Mouse (Mus musculus): ENCODE measurements around the gene Ccdc153. TPM values are rescaled to one million over a fixed set of nuclear protein-coding genes. Genes with fewer than 3 reads are reported as not detected.

The Ccdc153 gene
- polyA plus RNA-seq, 1 experiment = 13.0 TPM

- H3K4me1 ChIP-seq (replicated peaks; ENCODE audit: control insufficient read depth, insufficient read depth, low read length) = peaks cover 5% of the 10 kb centered on the region
- H3K27me3 ChIP-seq (ENCODE audit: control insufficient read depth, insufficient read depth, low read length) = no peaks in the 10 kb centered on the region
- no peak overlapping the region for H3K27ac ChIP-seq (ENCODE audit: control insufficient read depth, insufficient read depth, low read length)
- no peak for DNase-seq
- H3K4me3 ChIP-seq (ENCODE audit: control insufficient read depth, insufficient read depth, low read length) = no peak overlapping the region
- peaks cover 50% of the 10 kb centered on the region for H3K36me3 ChIP-seq (ENCODE audit: control insufficient read depth, insufficient read depth, low read length)
- TF ChIP-seq POLR2A (IDR thresholded peaks at IDR 0.05; ENCODE audit: control insufficient read depth, extremely low read depth, insufficient read depth, low read length, poor library complexity) = no peak
- TF ChIP-seq CTCF (IDR thresholded peaks at IDR 0.05; ENCODE audit: borderline replicate concordance, control insufficient read depth, extremely low read depth, insufficient read depth, low read length, poor library complexity) = no peak
Measured at GRCm38 (mm10) chr9:44199580-44199979, 40.9 kb upstream of the Ccdc153 start.

- no peak for TF ChIP-seq CTCF (IDR thresholded peaks at IDR 0.05; ENCODE audit: borderline replicate concordance, control insufficient read depth, extremely low read depth, insufficient read depth, low read length, poor library complexity)
- TF ChIP-seq POLR2A (IDR thresholded peaks at IDR 0.05; ENCODE audit: control insufficient read depth, extremely low read depth, insufficient read depth, low read length, poor library complexity) = no peak
- Histone ChIP-seq H3K4me1 (replicated peaks; ENCODE audit: control insufficient read depth, insufficient read depth, low read length) (peaks cover 5% of the 10 kb centered on the region), H3K4me3 (ENCODE audit: control insufficient read depth, insufficient read depth, low read length) (no peak overlapping the region), H3K27ac (ENCODE audit: control insufficient read depth, insufficient read depth, low read length) (no peak overlapping the region), H3K36me3 (ENCODE audit: control insufficient read depth, insufficient read depth, low read length) (peaks cover 50% of the 10 kb centered on the region), H3K27me3 (ENCODE audit: control insufficient read depth, insufficient read depth, low read length) (no peaks in the 10 kb centered on the region)
- no peak for DNase-seq
- 79% methylated on average over 3 of the region's 3 CpGs for WGBS
Measured at GRCm38 (mm10) chr9:44200458-44200857, 40.0 kb upstream of the Ccdc153 start.

GRCm38 (mm10) chr9:44207840-44208239 lies 32.6 kb upstream of the Ccdc153 start:
- peaks cover 12% of the 10 kb centered on the region for H3K36me3 ChIP-seq (ENCODE audit: control insufficient read depth, insufficient read depth, low read length)
- TF ChIP-seq POLR2A (IDR thresholded peaks at IDR 0.05; ENCODE audit: control insufficient read depth, extremely low read depth, insufficient read depth, low read length, poor library complexity) (no peak), CTCF (IDR thresholded peaks at IDR 0.05; ENCODE audit: borderline replicate concordance, control insufficient read depth, extremely low read depth, insufficient read depth, low read length, poor library complexity) (no peak)
- WGBS = 95% methylated on average over 2 of the region's 2 CpGs

GRCm38 (mm10) chr9:44209416-44209815 lies 31.1 kb upstream of the Ccdc153 start:
- no peaks in the 10 kb centered on the region for H3K27me3 ChIP-seq (ENCODE audit: control insufficient read depth, insufficient read depth, low read length)
- WGBS = 96% methylated on average over 4 of the region's 4 CpGs
- H3K27ac ChIP-seq (ENCODE audit: control insufficient read depth, insufficient read depth, low read length) = no peak overlapping the region
- H3K36me3 ChIP-seq (ENCODE audit: control insufficient read depth, insufficient read depth, low read length) = peaks cover 14% of the 10 kb centered on the region
- no peak overlapping the region for H3K4me3 ChIP-seq (ENCODE audit: control insufficient read depth, insufficient read depth, low read length)
- no peak for TF ChIP-seq CTCF (IDR thresholded peaks at IDR 0.05; ENCODE audit: borderline replicate concordance, control insufficient read depth, extremely low read depth, insufficient read depth, low read length, poor library complexity)
- no peak for TF ChIP-seq POLR2A (IDR thresholded peaks at IDR 0.05; ENCODE audit: control insufficient read depth, extremely low read depth, insufficient read depth, low read length, poor library complexity)
- no peak for DNase-seq
- peaks cover 5% of the 10 kb centered on the region for H3K4me1 ChIP-seq (replicated peaks; ENCODE audit: control insufficient read depth, insufficient read depth, low read length)

More at GRCm38 (mm10) chr9:44207840-44208239, 32.6 kb upstream of the Ccdc153 start:
- DNase-seq = no peak
- no peaks in the 10 kb centered on the region for H3K27me3 ChIP-seq (ENCODE audit: control insufficient read depth, insufficient read depth, low read length)
- H3K4me3 ChIP-seq (ENCODE audit: control insufficient read depth, insufficient read depth, low read length) = no peak overlapping the region
- no peak overlapping the region for H3K27ac ChIP-seq (ENCODE audit: control insufficient read depth, insufficient read depth, low read length)
- H3K4me1 ChIP-seq (replicated peaks; ENCODE audit: control insufficient read depth, insufficient read depth, low read length) = peaks cover 2% of the 10 kb centered on the region; the same call in 1 of the 2 replicates

- Histone ChIP-seq H3K4me1 (replicated peaks; ENCODE audit: control insufficient read depth, insufficient read depth, low read length) (peaks cover 5% of the 10 kb centered on the region), H3K36me3 (ENCODE audit: control insufficient read depth, insufficient read depth, low read length) (peaks cover 14% of the 10 kb centered on the region), H3K27ac (ENCODE audit: control insufficient read depth, insufficient read depth, low read length) (no peak overlapping the region), H3K4me3 (ENCODE audit: control insufficient read depth, insufficient read depth, low read length) (no peak overlapping the region), H3K27me3 (ENCODE audit: control insufficient read depth, insufficient read depth, low read length) (no peaks in the 10 kb centered on the region)
- WGBS = 98% methylated on average over 4 of the region's 4 CpGs
- DNase-seq = no peak
- TF ChIP-seq POLR2A (IDR thresholded peaks at IDR 0.05; ENCODE audit: control insufficient read depth, extremely low read depth, insufficient read depth, low read length, poor library complexity) = no peak
- TF ChIP-seq CTCF (IDR thresholded peaks at IDR 0.05; ENCODE audit: borderline replicate concordance, control insufficient read depth, extremely low read depth, insufficient read depth, low read length, poor library complexity) = no peak
Measured at GRCm38 (mm10) chr9:44212406-44212805, 28.1 kb upstream of the Ccdc153 start.

GRCm38 (mm10) chr9:44213538-44213937 lies 26.9 kb upstream of the Ccdc153 start:
- H3K27ac ChIP-seq (ENCODE audit: control insufficient read depth, insufficient read depth, low read length) = no peak overlapping the region
- H3K27me3 ChIP-seq (ENCODE audit: control insufficient read depth, insufficient read depth, low read length) = no peaks in the 10 kb centered on the region
- H3K36me3 ChIP-seq (ENCODE audit: control insufficient read depth, insufficient read depth, low read length) = peaks cover 14% of the 10 kb centered on the region
- no peak overlapping the region for H3K4me3 ChIP-seq (ENCODE audit: control insufficient read depth, insufficient read depth, low read length)
- TF ChIP-seq CTCF (IDR thresholded peaks at IDR 0.05; ENCODE audit: borderline replicate concordance, control insufficient read depth, extremely low read depth, insufficient read depth, low read length, poor library complexity) (no peak), POLR2A (IDR thresholded peaks at IDR 0.05; ENCODE audit: control insufficient read depth, extremely low read depth, insufficient read depth, low read length, poor library complexity) (no peak)
- H3K4me1 ChIP-seq (replicated peaks; ENCODE audit: control insufficient read depth, insufficient read depth, low read length) = peaks cover 5% of the 10 kb centered on the region
- no peak for DNase-seq
- WGBS = 12% methylated on average over 14 of the region's 14 CpGs

GRCm38 (mm10) chr9:44225993-44226392 lies 14.5 kb upstream of the Ccdc153 start:
- Histone ChIP-seq H3K4me3 (ENCODE audit: control insufficient read depth, insufficient read depth, low read length) (no peak overlapping the region), H3K36me3 (ENCODE audit: control insufficient read depth, insufficient read depth, low read length) (peaks cover 17% of the 10 kb centered on the region), H3K4me1 (replicated peaks; ENCODE audit: control insufficient read depth, insufficient read depth, low read length) (peaks cover 15% of the 10 kb centered on the region), H3K27me3 (ENCODE audit: control insufficient read depth, insufficient read depth, low read length) (no peaks in the 10 kb centered on the region), H3K27ac (ENCODE audit: control insufficient read depth, insufficient read depth, low read length) (no peak overlapping the region)
- TF ChIP-seq POLR2A (IDR thresholded peaks at IDR 0.05; ENCODE audit: control insufficient read depth, extremely low read depth, insufficient read depth, low read length, poor library complexity) = no peak
- TF ChIP-seq CTCF (IDR thresholded peaks at IDR 0.05; ENCODE audit: borderline replicate concordance, control insufficient read depth, extremely low read depth, insufficient read depth, low read length, poor library complexity) = no peak
- WGBS = 77% methylated on average over 6 of the region's 6 CpGs
- no peak for DNase-seq
